14 mouse cellular contexts compared by ENCODE assay signal in genomic region chr2:50743785-50744258, GRCm38 (mm10).
DNase-seq lines count a peak whose midpoint lies in the region; ATAC-seq lines count a peak whose summit lies in the region.
"Had no signal": no experiment of that assay in that cellular context is flagged by ENCODE, and none has a peak within 500 bp of the region (broad histone marks: within the 10 kb centered on the region; RNA-seq: fewer than 3 reads in every experiment).

No protein-coding gene starts in this region.

- H3K4me2 ChIP-seq in embryonic facial prominence, embryonic 11.5 days (ENCODE audit: low read depth, low read length): no peak overlapping the region
- H3K4me2 ChIP-seq in limb, embryonic 12.5 days: no peak overlapping the region
- no peak overlapping the region for H3K4me2 ChIP-seq in neural tube, embryonic 14.5 days (ENCODE audit: low read depth, low read length)
- H3K4me2 ChIP-seq: liver, embryonic 15.5 days had no signal

- no peak overlapping the region for H3K4me3 ChIP-seq in embryonic facial prominence, embryonic 11.5 days (ENCODE audit: low read depth, low read length)
- no peak overlapping the region for H3K4me3 ChIP-seq in embryonic facial prominence, embryonic 10.5 days
- H3K4me3 ChIP-seq in megakaryocyte, embryonic 14.5 days (replicated peaks): peak overlapping the region; percentile 85
- no peak overlapping the region for H3K4me3 ChIP-seq in limb, embryonic 12.5 days (replicated peaks)
- no peak overlapping the region for H3K4me3 ChIP-seq in neural tube, embryonic 14.5 days (ENCODE audit: low read depth, low read length)
- H3K4me3 ChIP-seq: liver, embryonic 15.5 days had no signal

- ATAC-seq in embryonic facial prominence, embryonic 11.5 days (replicated peaks; ENCODE audit: insufficient number of reproducible peaks, low FRiP score, low TSS enrichment, low read depth): peak; percentile 59; the same call in 1 of the 2 replicates
- no peak for ATAC-seq in megakaryocyte, adult 5-6 weeks (ENCODE audit: poor library complexity, severe bottlenecking)
- ATAC-seq in limb, embryonic 12.5 days (ENCODE audit: insufficient number of reproducible peaks, insufficient read depth, low FRiP score, low TSS enrichment, low read depth): peak; percentile 66
- ATAC-seq in neural tube, embryonic 14.5 days (ENCODE audit: low read depth): peak; percentile 65
- ATAC-seq: activated CD4-positive, CD25-positive, alpha-beta regulatory T cell, adult 4 months had no signal

- H3K4me1 ChIP-seq in embryonic facial prominence, embryonic 11.5 days (ENCODE audit: control insufficient read depth, insufficient read depth, low read length): no peaks in the 10 kb centered on the region
- H3K4me1 ChIP-seq in embryonic facial prominence, embryonic 10.5 days: peaks cover 10% of the 10 kb centered on the region
- peaks cover 4% of the 10 kb centered on the region; the same call in 1 of the 2 replicates for H3K4me1 ChIP-seq in megakaryocyte, embryonic 14.5 days
- peaks cover 3% of the 10 kb centered on the region; the same call in 1 of the 2 replicates for H3K4me1 ChIP-seq in limb, embryonic 12.5 days (replicated peaks)
- no peaks in the 10 kb centered on the region for H3K4me1 ChIP-seq in neural tube, embryonic 14.5 days (ENCODE audit: control insufficient read depth, insufficient read depth, low read length)
- H3K4me1 ChIP-seq: liver, embryonic 15.5 days had no signal

- H3K27ac ChIP-seq in embryonic facial prominence, embryonic 11.5 days (replicated peaks; ENCODE audit: low read depth, low read length): no peak overlapping the region
- no peak overlapping the region for H3K27ac ChIP-seq in embryonic facial prominence, embryonic 10.5 days (replicated peaks)
- no peak overlapping the region for H3K27ac ChIP-seq in limb, embryonic 12.5 days
- H3K27ac ChIP-seq in neural tube, embryonic 14.5 days (ENCODE audit: low read depth, low read length): no peak overlapping the region
- H3K27ac ChIP-seq: liver, embryonic 15.5 days had no signal

- H3K9ac ChIP-seq in embryonic facial prominence, embryonic 11.5 days (replicated peaks; ENCODE audit: low read length): no peak overlapping the region
- H3K9ac ChIP-seq in limb, embryonic 12.5 days (replicated peaks): no peak overlapping the region
- no peak overlapping the region for H3K9ac ChIP-seq in neural tube, embryonic 14.5 days (replicated peaks; ENCODE audit: low read depth, low read length)
- H3K9ac ChIP-seq: liver, embryonic 15.5 days had no signal

- no peaks in the 10 kb centered on the region for H3K27me3 ChIP-seq in embryonic facial prominence, embryonic 11.5 days (ENCODE audit: control insufficient read depth, insufficient read depth, low read length)
- no peaks in the 10 kb centered on the region for H3K27me3 ChIP-seq in embryonic facial prominence, embryonic 10.5 days (replicated peaks; ENCODE audit: low read depth, poor library complexity, severe bottlenecking)
- no peaks in the 10 kb centered on the region for H3K27me3 ChIP-seq in megakaryocyte, embryonic 14.5 days (replicated peaks)
- H3K27me3 ChIP-seq in limb, embryonic 12.5 days: no peaks in the 10 kb centered on the region
- no peaks in the 10 kb centered on the region for H3K27me3 ChIP-seq in neural tube, embryonic 14.5 days (ENCODE audit: control insufficient read depth, insufficient read depth, low read length)
- H3K27me3 ChIP-seq: liver, embryonic 15.5 days had no signal

- 98% methylated on average over 3 of the region's 3 CpGs for WGBS in embryonic facial prominence, embryonic 11.5 days
- WGBS in embryonic facial prominence, embryonic 10.5 days: 96% methylated on average over 3 of the region's 3 CpGs
- WGBS in limb, embryonic 12.5 days: 94% methylated on average over 3 of the region's 3 CpGs
- 97% methylated on average over 3 of the region's 3 CpGs for WGBS in neural tube, embryonic 14.5 days

- no peak for DNase-seq in embryonic facial prominence, embryonic 11.5 days (ENCODE audit: low spot score)
- DNase-seq in embryonic facial prominence, embryonic 10.5 days (ENCODE audit: low spot score): no peak
- DNase-seq in cerebellum, adult 11 months: no peak
- DNase-seq in adrenal gland, postnatal 4 days (ENCODE audit: low spot score in 2 of 2): no peak
- DNase-seq: cerebellum, postnatal 36 days; heart, postnatal 10 days; kidney, adult 8-10 months had no signal

- no peaks in the 10 kb centered on the region for H3K9me3 ChIP-seq in embryonic facial prominence, embryonic 11.5 days (replicated peaks; ENCODE audit: control insufficient read depth, low read length)
- H3K9me3 ChIP-seq in embryonic facial prominence, embryonic 10.5 days: no peaks in the 10 kb centered on the region
- H3K9me3 ChIP-seq in megakaryocyte, embryonic 14.5 days: no peaks in the 10 kb centered on the region
- H3K9me3 ChIP-seq in limb, embryonic 12.5 days: no peaks in the 10 kb centered on the region
- no peaks in the 10 kb centered on the region for H3K9me3 ChIP-seq in neural tube, embryonic 14.5 days (ENCODE audit: control insufficient read depth, low read length)
- H3K9me3 ChIP-seq: liver, embryonic 15.5 days had no signal

- no peaks in the 10 kb centered on the region for H3K36me3 ChIP-seq in embryonic facial prominence, embryonic 11.5 days (replicated peaks; ENCODE audit: control insufficient read depth, insufficient read depth, low read depth, low read length)
- no peaks in the 10 kb centered on the region for H3K36me3 ChIP-seq in embryonic facial prominence, embryonic 10.5 days (replicated peaks)
- H3K36me3 ChIP-seq in megakaryocyte, embryonic 14.5 days (replicated peaks; ENCODE audit: low read length): no peaks in the 10 kb centered on the region
- H3K36me3 ChIP-seq in limb, embryonic 12.5 days: no peaks in the 10 kb centered on the region
- no peaks in the 10 kb centered on the region for H3K36me3 ChIP-seq in neural tube, embryonic 14.5 days (ENCODE audit: control insufficient read depth, insufficient read depth, low read length)
- H3K36me3 ChIP-seq: G1E; liver, embryonic 15.5 days had no signal
